Mouse (Mus musculus) layer of hippocampus, adult 6 months (tissue): ENCODE results near the gene Rnf2. TPM values are rescaled to one million over a fixed set of nuclear protein-coding genes. Genes with fewer than 3 reads are reported as not detected.

Experiments
- long read RNA-seq, 2 experiments: library from polyadenylated mRNA; unstranded; transcript quantifications; one replicate each; pipeline ENCODE4 v2.0.0; 2019 to 2020
- microRNA-seq: library from miRNA; unstranded; fragments of <30 nt; microRNA quantifications from one replicate; pipeline ENCODE4 v1.2.0, GENCODE M21; 2020
- polyA plus RNA-seq: library from polyadenylated mRNA; unstranded; fragments of <200 nt; fragmentation: Nextera tagmentation; gene quantifications from 2 replicates; pipeline ENCODE4 v1.2.3, GENCODE M21; 2021

The Rnf2 gene
- 20.7 and 20.8 TPM in 2 replicates for polyA plus RNA-seq
- long read RNA-seq, experiment 1, transcript Rnf2-201 (7 exons, 3,160 nt): major isoform, 39 of 52 reads
- long read RNA-seq, experiment 1, partial matches to known transcripts: 4 of 52 reads
- long read RNA-seq, experiment 1, other reads (novel, unspliced or antisense): 6 of 52 reads
- long read RNA-seq, experiment 2, transcript Rnf2-201 (7 exons, 3,160 nt): major isoform, 160 of 173 reads
- long read RNA-seq, experiment 2, partial matches to known transcripts: 11 of 173 reads
- long read RNA-seq, experiment 2, other reads (novel, unspliced or antisense): 2 of 173 reads

GRCm38 (mm10) chr1:151500531-151501361 lies at the start of gene Rnf2:
Gene Rnf2, minus strand, starts transcription at chr1:151500955.

GRCm38 (mm10) chr1:151428263-151429221 lies 72.2 kb downstream of the Rnf2 start, which contains the start of the genes Swt1 and Trmt1l:
Gene Swt1, minus strand, starts transcription at chr1:151428455.
Gene Trmt1l, plus strand, starts transcription at chr1:151428542.

Small RNAs within 50 kb of the gene (microRNA-seq; reads per million reads assigned to microRNA genes)
- 0.64 reads per million for gene Mir7682

Other genes with a start within 250 kb of the Rnf2 start
- gene Ivns1abp, start 156.5 kb downstream of the Rnf2 start, polyA plus RNA-seq: 27.5 and 30.5 TPM in 2 replicates
- 5.3 and 5.6 TPM in 2 replicates for gene Swt1, start 72.5 kb downstream of the Rnf2 start, polyA plus RNA-seq
- 15.8 and 16.3 TPM in 2 replicates for gene Trmt1l, start 72.4 kb downstream of the Rnf2 start, polyA plus RNA-seq
- 0.40 and 1.1 TPM in 2 replicates for gene Fam129a, start 70.2 kb upstream of the Rnf2 start, polyA plus RNA-seq